Mouse (Mus musculus) stomach, embryonic 14.5 days (tissue): ENCODE measurements around the gene Btrc. TPM values are rescaled to one million over a fixed set of nuclear protein-coding genes. Genes with fewer than 3 reads are reported as not detected.
A peak's percentile ranks its signal among the peaks of the same experiment; 100 is the strongest.
"Not testable (repeated sequence)": the region's sequence is repeated elsewhere in the genome, so short reads cannot be mapped to it uniquely, and the experiment has no call there.

Experiments used
- ATAC-seq: fragments of 200-750 bp; cut with Nextera tagmentation; 2 replicates; pipeline ENCODE4 v1.8.0; 2017; ENCODE audit warnings: low read depth, moderate TSS enrichment; ENCODE audit not compliant: insufficient number of reproducible peaks, insufficient read depth, low FRiP score
- H3K27ac ChIP-seq: fragments of 300-500 bp; sonication (generic); 2 replicates; pipeline ENCODE4 v1.5.1; 2014; ENCODE audit warnings: mild to moderate bottlenecking, low read length, moderate library complexity, mixed read lengths
- H3K27me3 ChIP-seq: fragments of 300-500 bp; sonication (generic); 2 replicates; pipeline ENCODE4 v1.6.1; 2014; ENCODE audit warnings: low read length, control low read depth, mixed read lengths; ENCODE audit not compliant: control insufficient read depth, insufficient read depth
- H3K36me3 ChIP-seq: fragments of 300-500 bp; sonication (generic); 2 replicates; pipeline ENCODE4 v1.6.1; 2014; ENCODE audit warnings: mild to moderate bottlenecking, control low read depth, low read length, moderate library complexity, mixed read lengths; ENCODE audit not compliant: control insufficient read depth, insufficient read depth
- H3K4me1 ChIP-seq: fragments of 300-500 bp; sonication (generic); 2 replicates; pipeline ENCODE4 v1.6.1; 2014; ENCODE audit warnings: low read length, control low read depth, mixed read lengths; ENCODE audit not compliant: control insufficient read depth, insufficient read depth
- H3K4me2 ChIP-seq: fragments of 300-500 bp; sonication (generic); replicated peaks from 2 replicates; pipeline ENCODE4 v1.6.1; 2014; ENCODE audit warnings: low read depth, low read length, control low read depth
- H3K4me3 ChIP-seq: fragments of 300-500 bp; sonication (generic); 2 replicates; pipeline ENCODE4 v1.5.1; 2014; ENCODE audit warnings: low read depth, low read length, control low read depth
- H3K9ac ChIP-seq: fragments of 300-500 bp; sonication (generic); replicated peaks from 2 replicates; pipeline ENCODE4 v1.6.1; 2014; ENCODE audit warnings: low read depth, mild to moderate bottlenecking, control low read depth, low read length, moderate library complexity, mixed read lengths
- H3K9me3 ChIP-seq: fragments of 300-500 bp; sonication (generic); 2 replicates; pipeline ENCODE4 v1.6.1; 2016; ENCODE audit warnings: low read depth, low read length, control low read depth; ENCODE audit not compliant: control insufficient read depth
- WGBS: fragments of 180-500 bp; shearing (Covaris S2); extraction: QIAGEN DNeasy Blood & Tissue Kit; methylation state at CpG from one replicate; pipeline ENCODE4 v1.1.7; 2014; 5-methylcytosine and 5-hydroxymethylcytosine counted together
- polyA plus RNA-seq: library from polyadenylated mRNA; unstranded; fragments of >200 nt; fragmentation: Nextera tagmentation; extraction: Ambion mirVana; gene quantifications from 2 replicates; pipeline ENCODE4 v1.2.1, GENCODE M21; 2014

Btrc gene
- polyA plus RNA-seq, 1 experiment from 2014 or later, result 52.1 TPM

DNA sequence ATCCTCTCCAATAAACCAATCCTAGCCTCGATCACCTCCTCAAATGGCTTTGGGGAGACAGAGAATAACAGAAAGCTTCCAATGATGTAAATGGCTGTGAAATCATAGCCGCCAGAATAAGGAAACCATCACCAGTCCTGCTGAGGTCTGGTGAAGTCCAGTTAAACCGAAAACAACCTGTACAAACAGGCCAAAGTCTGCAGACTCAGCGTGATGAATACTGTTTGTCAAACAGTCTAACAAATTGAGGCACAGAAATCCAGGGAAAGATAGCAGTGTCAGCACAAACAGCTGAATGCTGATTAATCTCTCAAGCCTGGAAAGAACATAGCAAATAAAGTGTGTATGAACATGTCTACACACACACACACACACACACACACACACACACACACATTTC lies 15.3 kb upstream of the Btrc start:
- ATAC-seq, result no peak
- Histone ChIP-seq H3K9ac (no peak overlapping the region), H3K27ac (no peak overlapping the region), H3K36me3 (no peaks in the 10 kb centered on the region), H3K27me3 (no peaks in the 10 kb centered on the region), H3K4me2 (no peak overlapping the region), H3K9me3 (no peaks in the 10 kb centered on the region), H3K4me3 (no peak overlapping the region), H3K4me1 (no peaks in the 10 kb centered on the region)
- WGBS, result 19% methylated on average over 4 of the region's 4 CpGs

GRCm38 (mm10) chr19:45350456-45350855 lies 13.1 kb upstream of the Btrc start:
- H3K27me3 ChIP-seq, result no peaks in the 10 kb centered on the region
- no peaks in the 10 kb centered on the region for H3K36me3 ChIP-seq
- H3K9me3 ChIP-seq, result no peaks in the 10 kb centered on the region
- H3K4me3 ChIP-seq, result no peak overlapping the region
- no peak overlapping the region for H3K27ac ChIP-seq
- H3K9ac ChIP-seq, result no peak overlapping the region
- no peak overlapping the region for H3K4me2 ChIP-seq
- no peak for ATAC-seq
- WGBS, result 51% methylated on average over 12 of the region's 12 CpGs
- no peaks in the 10 kb centered on the region for H3K4me1 ChIP-seq

DNA sequence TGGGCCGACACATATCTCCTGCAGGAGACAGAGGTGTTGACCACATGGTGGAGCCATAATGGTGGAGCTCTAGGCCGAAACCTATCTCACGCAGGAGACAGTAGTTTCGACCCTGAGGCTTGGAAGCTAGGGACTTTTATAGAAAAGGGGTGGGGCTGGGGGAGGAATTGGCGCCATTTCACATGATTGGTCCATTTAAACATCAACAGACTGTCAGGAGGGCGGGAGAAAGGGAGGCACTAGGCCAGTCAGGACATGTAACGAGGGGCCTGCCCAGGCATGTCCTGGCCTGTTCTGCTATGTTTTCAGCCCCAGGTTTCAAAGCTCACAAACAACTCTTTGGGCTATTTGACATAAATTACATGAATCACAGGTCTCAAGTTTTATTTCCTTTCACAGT lies 10.8 kb upstream of the Btrc start:
- not testable (repeated sequence) for H3K27me3 ChIP-seq, H3K4me3 ChIP-seq, ATAC-seq, H3K36me3 ChIP-seq, H3K9ac ChIP-seq, H3K9me3 ChIP-seq, H3K27ac ChIP-seq, H3K4me1 ChIP-seq, H3K4me2 ChIP-seq
- 93% methylated on average over 7 of the region's 7 CpGs for WGBS

DNA sequence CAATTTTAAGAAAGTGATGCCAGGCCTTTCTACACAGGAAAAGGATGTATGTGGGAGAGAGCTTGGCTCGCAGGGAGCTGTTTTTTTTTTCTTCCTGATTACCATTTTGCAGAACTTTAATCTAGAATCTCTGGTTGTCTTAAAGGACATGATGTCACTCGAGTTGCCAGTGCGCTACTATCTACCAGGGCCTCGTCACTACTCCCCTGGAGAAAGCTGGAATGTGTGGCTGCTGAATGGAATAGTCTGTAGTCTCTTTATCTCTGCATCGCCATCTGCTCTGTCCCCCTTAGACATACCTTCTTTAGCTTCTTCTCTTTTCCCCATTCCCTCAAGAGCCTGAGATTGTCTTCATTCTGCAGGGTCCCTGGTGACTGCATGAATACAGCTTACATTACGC lies 7.9 kb upstream of the Btrc start:
- 82% methylated on average over 6 of the region's 6 CpGs for whole genome bisulfite sequencing
- no peak for ATAC-seq
- Histone ChIP-seq H3K27me3 (no peaks in the 10 kb centered on the region), H3K4me3 (no peak overlapping the region), H3K9me3 (no peaks in the 10 kb centered on the region), H3K27ac (no peak overlapping the region), H3K9ac (no peak overlapping the region), H3K4me2 (no peak overlapping the region), H3K4me1 (no peaks in the 10 kb centered on the region), H3K36me3 (no peaks in the 10 kb centered on the region)

GRCm38 (mm10) chr19:45356868-45357267 lies 6.7 kb upstream of the Btrc start:
- not testable (repeated sequence) for H3K9me3 ChIP-seq, H3K27ac ChIP-seq, H3K4me3 ChIP-seq, H3K36me3 ChIP-seq, H3K27me3 ChIP-seq, H3K4me1 ChIP-seq, H3K4me2 ChIP-seq, ATAC-seq, H3K9ac ChIP-seq
- WGBS, result 72% methylated on average over 6 of the region's 6 CpGs

DNA sequence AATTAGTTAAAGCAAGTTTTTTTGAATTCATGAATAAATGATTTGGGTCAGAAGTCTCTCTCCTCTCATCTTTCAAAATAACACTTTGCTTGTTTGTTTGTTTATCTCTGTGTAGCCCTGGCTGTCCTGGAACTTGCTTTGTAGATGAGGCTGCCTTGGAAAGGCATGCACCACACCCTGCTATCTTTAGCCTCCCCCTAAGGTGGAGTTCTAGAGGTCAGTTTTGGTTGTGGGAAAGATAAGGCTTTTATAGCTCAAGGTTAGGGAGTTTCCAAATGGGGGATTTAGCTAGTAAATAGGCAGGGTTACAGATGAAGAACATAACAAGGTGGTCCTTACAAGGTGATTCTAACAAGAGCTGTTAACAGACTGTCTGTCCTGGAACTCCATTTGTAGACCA lies 3.0 kb upstream of the Btrc start:
- Histone ChIP-seq H3K27ac (no peak overlapping the region), H3K9me3 (no peaks in the 10 kb centered on the region), H3K4me3 (no peak overlapping the region), H3K9ac (no peak overlapping the region), H3K27me3 (no peaks in the 10 kb centered on the region), H3K4me2 (no peak overlapping the region), H3K4me1 (peaks cover 5% of the 10 kb centered on the region), H3K36me3 (no peaks in the 10 kb centered on the region)
- ATAC-seq, result no peak

DNA sequence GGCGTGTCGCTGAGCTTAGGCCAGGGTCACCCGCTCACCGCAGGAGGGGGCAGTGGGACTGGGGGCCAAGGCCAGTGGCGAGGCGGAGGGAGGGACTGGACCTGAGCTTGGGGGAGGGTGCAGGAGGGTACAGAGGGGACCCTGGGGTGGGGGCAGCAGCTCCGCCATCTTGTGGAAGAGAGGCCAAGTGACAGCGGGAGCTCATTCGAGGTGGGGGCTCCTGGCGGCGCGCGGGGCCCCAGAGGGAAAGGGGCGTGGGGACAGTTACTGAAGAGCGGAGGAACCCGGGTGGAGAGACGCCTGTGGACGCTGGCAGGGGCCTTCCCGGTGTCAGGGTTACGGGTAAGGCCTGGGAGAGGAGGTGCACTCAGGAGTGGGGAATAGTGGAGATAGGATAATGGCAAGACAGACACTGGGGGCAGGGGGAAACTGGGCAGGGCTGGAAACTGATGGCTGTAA lies 428 bp downstream of the Btrc start:
- peak overlapping the region; percentile 85 for H3K4me3 ChIP-seq
- H3K4me1 ChIP-seq, result peaks cover 7% of the 10 kb centered on the region
- peak overlapping the region; percentile 80 for H3K4me2 ChIP-seq
- under 1% methylated on average over 20 of the region's 20 CpGs for WGBS
- no peaks in the 10 kb centered on the region for H3K9me3 ChIP-seq
- H3K27ac ChIP-seq, result peak overlapping the region; percentile 77
- peak overlapping the region; percentile 82 for H3K9ac ChIP-seq
- H3K36me3 ChIP-seq, result no peaks in the 10 kb centered on the region
- peak; percentile 81 for ATAC-seq
- no peaks in the 10 kb centered on the region for H3K27me3 ChIP-seq

GRCm38 (mm10) chr19:45366651-45367050 lies 3.1 kb downstream of the Btrc start:
- H3K9ac ChIP-seq, result no peak overlapping the region
- no peaks in the 10 kb centered on the region for H3K9me3 ChIP-seq
- H3K4me3 ChIP-seq, result no peak overlapping the region
- WGBS, result 90% methylated on average over 7 of the region's 7 CpGs
- H3K36me3 ChIP-seq, result no peaks in the 10 kb centered on the region
- ATAC-seq, result no peak
- H3K27me3 ChIP-seq, result no peaks in the 10 kb centered on the region
- no peak overlapping the region for H3K27ac ChIP-seq
- peaks cover 7% of the 10 kb centered on the region for H3K4me1 ChIP-seq
- H3K4me2 ChIP-seq, result no peak overlapping the region

- H3K9ac ChIP-seq, H3K4me2 ChIP-seq: not testable (repeated sequence)
- WGBS, result 98% methylated on average over 10 of the region's 10 CpGs
Measured at GRCm38 (mm10) chr19:45384815-45385214, 21.3 kb downstream of the Btrc start.

More at GRCm38 (mm10) chr19:45384815-45385214, 21.3 kb downstream of the Btrc start:
- not testable (repeated sequence) for H3K4me3 ChIP-seq, H3K36me3 ChIP-seq, H3K27ac ChIP-seq, H3K27me3 ChIP-seq, ATAC-seq, H3K4me1 ChIP-seq, H3K9me3 ChIP-seq
